Mouse (Mus musculus) neural tube, embryonic 15.5 days (tissue): ENCODE results near the gene Fyn. TPM values are rescaled to one million over a fixed set of nuclear protein-coding genes. Genes with fewer than 3 reads are reported as not detected.
A peak's percentile ranks its signal among the peaks of the same experiment; 100 is the strongest.

ENCODE experiments used
- ATAC-seq: fragments of 200-750 bp; cut with Nextera tagmentation; 2 replicates; pipeline ENCODE4 v1.8.0; 2017; ENCODE audit warnings: mild to moderate bottlenecking, moderate TSS enrichment, moderate library complexity; ENCODE audit not compliant: low FRiP score
- H3K27ac ChIP-seq: fragments of 300-500 bp; sonication (generic); replicated peaks from 2 replicates; pipeline ENCODE4 v1.5.1; 2015; ENCODE audit warnings: mild to moderate bottlenecking, inconsistent platforms
- H3K27me3 ChIP-seq: fragments of 300-500 bp; sonication (generic); replicated peaks from 2 replicates; pipeline ENCODE4 v1.6.1; 2015; ENCODE audit warnings: inconsistent platforms
- H3K36me3 ChIP-seq: fragments of 300-500 bp; sonication (generic); 2 replicates; pipeline ENCODE4 v1.6.1; 2015; ENCODE audit warnings: inconsistent platforms
- H3K4me1 ChIP-seq: fragments of 300-500 bp; sonication (generic); 2 replicates; pipeline ENCODE4 v1.6.1; 2015; ENCODE audit warnings: inconsistent platforms
- H3K4me2 ChIP-seq: fragments of 300-500 bp; sonication (generic); 2 replicates; pipeline ENCODE4 v1.6.1; 2015; ENCODE audit warnings: inconsistent platforms, mild to moderate bottlenecking, moderate library complexity
- H3K4me3 ChIP-seq: fragments of 300-500 bp; sonication (generic); replicated peaks from 2 replicates; pipeline ENCODE4 v1.5.1; 2015; ENCODE audit warnings: mild to moderate bottlenecking, inconsistent platforms
- H3K9ac ChIP-seq: fragments of 300-500 bp; sonication (generic); replicated peaks from 2 replicates; pipeline ENCODE4 v1.6.1; 2015; ENCODE audit warnings: mild to moderate bottlenecking, inconsistent platforms
- H3K9me3 ChIP-seq: fragments of 300-500 bp; sonication (generic); replicated peaks from 2 replicates; pipeline ENCODE4 v1.6.1; 2016; ENCODE audit warnings: inconsistent platforms
- WGBS: fragments of 180-500 bp; shearing (Covaris S2); methylation state at CpG from one replicate; pipeline ENCODE4 v1.1.7; 2015; ENCODE audit warnings: mixed read lengths; 5-methylcytosine and 5-hydroxymethylcytosine counted together
- polyA plus RNA-seq: library from polyadenylated mRNA; unstranded; fragments of >200 nt; fragmentation: Nextera tagmentation; extraction: Ambion mirVana; gene quantifications from 2 replicates; pipeline ENCODE4 v1.2.1, GENCODE M21; 2015

Gene Fyn
- polyA plus RNA-seq, 1 experiment from 2014 or later, result 76.5 TPM

DNA sequence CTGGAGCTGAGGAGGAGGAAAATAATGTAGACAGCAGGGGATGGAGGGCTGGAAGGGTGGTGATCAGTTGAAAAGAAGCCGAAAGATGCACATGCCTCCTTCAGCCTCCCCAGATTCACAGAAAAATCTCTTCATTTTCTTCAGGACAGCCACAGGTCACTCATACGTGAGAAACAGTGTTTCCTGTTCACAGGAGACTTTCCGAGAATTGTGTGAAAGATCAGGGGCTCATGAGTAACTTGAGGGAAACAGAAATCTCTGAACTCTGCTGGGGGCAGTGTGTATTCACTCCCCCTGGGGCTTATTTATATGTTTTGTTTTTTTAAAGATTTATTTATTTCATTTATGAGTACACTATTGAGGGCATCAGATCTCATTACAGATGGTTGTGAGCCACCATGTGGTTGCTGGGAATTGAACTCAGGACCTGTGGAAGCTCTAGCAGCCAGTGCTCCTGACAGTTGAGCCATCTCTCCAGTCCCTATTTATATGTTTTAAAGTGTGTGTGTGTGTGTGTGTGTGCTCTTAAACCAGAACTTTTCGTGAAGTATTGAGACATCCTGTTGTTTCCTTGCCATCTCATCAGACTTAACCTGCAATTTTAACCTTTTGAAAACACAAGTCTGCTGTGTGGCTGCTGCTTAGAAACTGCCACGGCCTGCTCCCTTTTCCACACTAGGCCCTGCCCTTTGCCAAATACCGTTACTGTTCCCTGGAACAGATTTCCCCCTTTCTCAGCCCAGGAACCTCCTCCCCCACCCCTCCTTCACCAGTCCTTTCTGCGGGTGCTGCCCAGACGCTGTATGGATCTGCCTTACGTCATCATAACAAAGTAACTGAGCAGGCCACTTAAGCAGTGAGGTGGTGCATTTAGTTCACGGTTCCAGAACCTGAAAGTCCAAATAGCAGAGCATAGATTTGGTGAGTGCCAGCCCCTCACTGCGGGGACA is 118.1 kb downstream of the Fyn start:
- Histone ChIP-seq H3K27ac (peak overlapping the region; percentile 60), H3K4me1 (peaks cover 79% of the 10 kb centered on the region)
- 44% methylated on average over 11 of the region's 11 CpGs for WGBS

DNA sequence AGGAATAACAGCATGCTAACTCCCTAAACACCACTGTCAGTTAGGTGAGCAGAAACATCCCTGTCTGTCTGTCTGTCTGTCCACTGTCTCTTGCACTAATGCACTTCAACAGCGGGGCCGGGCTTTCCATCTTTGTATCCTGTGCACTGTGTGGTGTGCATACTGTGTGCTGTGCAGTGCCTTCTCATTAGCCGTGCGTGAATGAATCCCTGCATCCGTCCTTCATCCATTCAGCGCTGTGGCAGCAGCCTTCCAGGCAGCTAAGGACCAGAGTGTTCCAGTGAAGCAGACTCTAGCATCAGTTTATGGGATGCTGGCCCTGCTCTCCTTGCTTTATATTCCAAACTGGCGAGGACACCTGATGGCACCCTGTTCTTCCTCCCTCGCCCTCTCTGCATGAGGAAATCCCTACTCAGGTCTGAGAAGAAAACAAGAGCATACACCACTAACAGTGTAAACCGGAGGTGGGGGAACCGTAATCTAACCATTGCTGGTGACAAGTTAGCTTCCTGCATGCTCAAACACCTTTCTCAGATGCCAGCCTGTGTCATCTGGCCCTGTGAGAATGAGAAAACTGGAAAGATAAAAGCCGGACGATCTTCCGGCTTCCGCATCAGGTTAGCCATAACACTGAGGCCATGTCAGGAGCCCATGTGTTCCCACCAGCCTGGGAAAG is 119.2 kb downstream of the Fyn start:
- 62% methylated on average over 14 of the region's 14 CpGs for WGBS
- no peaks in the 10 kb centered on the region for H3K9me3 ChIP-seq
- no peak overlapping the region for H3K4me3 ChIP-seq
- H3K4me1 ChIP-seq, result peaks cover 82% of the 10 kb centered on the region
- ATAC-seq, result peak; percentile 35; the same call in 1 of the 2 replicates
- H3K27me3 ChIP-seq, result no peaks in the 10 kb centered on the region
- H3K27ac ChIP-seq, result peak overlapping the region; percentile 60
- H3K4me2 ChIP-seq, result no peak overlapping the region
- 0 out of 2 replicates have a peak overlapping the region, but pooled peaks have one; percentile 7 for H3K9ac ChIP-seq
- H3K36me3 ChIP-seq, result no peaks in the 10 kb centered on the region

More for the DNA sequence above, 118.1 kb downstream of the Fyn start:
- ATAC-seq, result no peak
- Histone ChIP-seq H3K27me3 (no peaks in the 10 kb centered on the region), H3K36me3 (no peaks in the 10 kb centered on the region), H3K9ac (no peak overlapping the region), H3K9me3 (no peaks in the 10 kb centered on the region), H3K4me3 (no peak overlapping the region), H3K4me2 (no peak overlapping the region)

- Histone ChIP-seq H3K4me1 (peaks cover 82% of the 10 kb centered on the region), H3K27me3 (no peaks in the 10 kb centered on the region), H3K4me2 (no peak overlapping the region), H3K9ac (no peak overlapping the region), H3K36me3 (no peaks in the 10 kb centered on the region), H3K9me3 (no peaks in the 10 kb centered on the region), H3K4me3 (no peak overlapping the region), H3K27ac (0 out of 2 replicates have a peak overlapping the region, but pooled peaks have one; percentile 60)
- WGBS, result 76% methylated on average over 3 of the region's 3 CpGs
- ATAC-seq, result no peak
Measured at GRCm38 (mm10) chr10:39488542-39488941, 119.9 kb downstream of the Fyn start.

GRCm38 (mm10) chr10:39488956-39489355 is 120.3 kb downstream of the Fyn start:
- no peaks in the 10 kb centered on the region for H3K9me3 ChIP-seq
- H3K27me3 ChIP-seq, result no peaks in the 10 kb centered on the region
- ATAC-seq, result no peak
- H3K9ac ChIP-seq, result no peak overlapping the region
- H3K4me1 ChIP-seq, result peaks cover 82% of the 10 kb centered on the region
- H3K4me2 ChIP-seq, result no peak overlapping the region
- WGBS, result 86% methylated on average over 3 of the region's 3 CpGs
- H3K36me3 ChIP-seq, result no peaks in the 10 kb centered on the region
- H3K4me3 ChIP-seq, result no peak overlapping the region
- H3K27ac ChIP-seq, result no peak overlapping the region

- Histone ChIP-seq H3K27ac (peak overlapping the region; percentile 28; the same call in 1 of the 2 replicates), H3K4me1 (peaks cover 67% of the 10 kb centered on the region)
Measured at GRCm38 (mm10) chr10:39490349-39491121, 121.9 kb downstream of the Fyn start.

DNA sequence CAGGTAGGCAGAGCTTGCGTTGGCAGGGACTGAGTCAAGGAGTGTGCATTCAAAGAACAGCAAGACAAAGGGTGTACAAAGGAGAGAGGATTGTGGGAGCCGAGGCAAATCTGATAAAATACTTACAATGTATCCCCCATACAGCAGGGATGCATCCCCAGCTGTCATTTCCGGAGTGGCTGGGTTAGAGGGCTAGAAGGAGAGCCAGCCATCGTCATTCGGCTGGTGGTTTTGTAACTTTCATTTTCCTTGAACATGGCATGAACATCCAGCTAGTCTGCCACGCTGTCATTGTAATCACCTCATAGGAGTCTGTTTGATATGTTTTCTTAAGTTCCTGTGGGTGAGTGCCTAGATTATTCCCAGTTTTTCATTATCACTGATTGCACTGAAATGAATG is 123.5 kb downstream of the Fyn start:
- Histone ChIP-seq H3K9ac (no peak overlapping the region), H3K9me3 (no peaks in the 10 kb centered on the region), H3K4me3 (no peak overlapping the region), H3K4me1 (peaks cover 56% of the 10 kb centered on the region), H3K27me3 (no peaks in the 10 kb centered on the region), H3K4me2 (no peak overlapping the region), H3K36me3 (no peaks in the 10 kb centered on the region), H3K27ac (no peak overlapping the region)
- ATAC-seq, result no peak
- 87% methylated on average over 6 of the region's 6 CpGs for WGBS

More at GRCm38 (mm10) chr10:39490349-39491121, 121.9 kb downstream of the Fyn start:
- no peak overlapping the region for H3K4me2 ChIP-seq
- no peak overlapping the region for H3K9ac ChIP-seq
- no peaks in the 10 kb centered on the region for H3K27me3 ChIP-seq
- no peaks in the 10 kb centered on the region for H3K36me3 ChIP-seq
- ATAC-seq, result no peak
- no peaks in the 10 kb centered on the region for H3K9me3 ChIP-seq
- 60% methylated on average over 9 of the region's 9 CpGs for WGBS
- no peak overlapping the region for H3K4me3 ChIP-seq

- H3K4me1 ChIP-seq, result peaks cover 56% of the 10 kb centered on the region
- no peak for ATAC-seq
- H3K4me3 ChIP-seq, result no peak overlapping the region
- H3K27ac ChIP-seq, result no peak overlapping the region
- 97% methylated on average over 3 of the region's 3 CpGs for WGBS
- H3K4me2 ChIP-seq, result no peak overlapping the region
- no peaks in the 10 kb centered on the region for H3K27me3 ChIP-seq
- H3K9me3 ChIP-seq, result no peaks in the 10 kb centered on the region
- no peaks in the 10 kb centered on the region for H3K36me3 ChIP-seq
- H3K9ac ChIP-seq, result no peak overlapping the region
Measured at GRCm38 (mm10) chr10:39493007-39493406, 124.4 kb downstream of the Fyn start.

DNA sequence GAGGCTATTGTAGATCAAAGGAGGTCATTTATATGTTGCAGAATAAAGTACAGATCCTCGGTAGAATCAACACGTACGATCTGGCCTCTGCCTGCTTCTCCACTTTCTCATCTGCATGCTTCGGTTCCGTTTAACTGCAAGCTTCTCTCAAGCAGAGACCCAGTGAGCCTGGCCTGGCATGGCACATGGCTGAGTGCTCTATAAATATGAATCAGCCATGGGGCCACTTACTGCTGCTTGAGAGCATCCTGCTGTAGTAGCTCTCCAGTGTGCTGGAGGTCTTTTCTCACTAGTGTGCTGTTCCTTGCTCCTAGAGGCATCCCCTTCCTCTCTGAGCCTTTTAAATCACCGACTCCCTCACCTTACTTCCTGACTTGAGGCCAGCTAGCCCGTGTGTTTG is 130.0 kb downstream of the Fyn start:
- WGBS, result 54% methylated on average over 7 of the region's 7 CpGs
- Histone ChIP-seq H3K9ac (0 out of 2 replicates have a peak overlapping the region, but pooled peaks have one; percentile 4), H3K36me3 (no peaks in the 10 kb centered on the region), H3K4me3 (no peak overlapping the region), H3K4me2 (no peak overlapping the region), H3K27me3 (no peaks in the 10 kb centered on the region), H3K27ac (peak overlapping the region; percentile 58), H3K9me3 (no peaks in the 10 kb centered on the region), H3K4me1 (peaks cover 64% of the 10 kb centered on the region)
- no peak for ATAC-seq

- 47% methylated on average over 10 of the region's 10 CpGs for WGBS
- Histone ChIP-seq H3K9me3 (no peaks in the 10 kb centered on the region), H3K4me2 (peak overlapping the region; percentile 11; the same call in 1 of the 2 replicates), H3K27me3 (no peaks in the 10 kb centered on the region), H3K4me1 (peaks cover 89% of the 10 kb centered on the region), H3K9ac (no peak overlapping the region), H3K27ac (peak overlapping the region; percentile 82), H3K36me3 (no peaks in the 10 kb centered on the region), H3K4me3 (no peak overlapping the region)
- no peak for ATAC-seq
Measured at GRCm38 (mm10) chr10:39501571-39501970, 132.9 kb downstream of the Fyn start.

- H3K9ac ChIP-seq, result 0 out of 2 replicates have a peak overlapping the region, but pooled peaks have one; percentile 14
- H3K4me3 ChIP-seq, result no peak overlapping the region
- ATAC-seq, result peak; percentile 23; the same call in 1 of the 2 replicates
- H3K36me3 ChIP-seq, result no peaks in the 10 kb centered on the region
- H3K4me2 ChIP-seq, result peak overlapping the region; percentile 11
- H3K27me3 ChIP-seq, result no peaks in the 10 kb centered on the region
- WGBS, result 47% methylated on average over 13 of the region's 13 CpGs
- H3K27ac ChIP-seq, result peak overlapping the region; percentile 82
- H3K9me3 ChIP-seq, result no peaks in the 10 kb centered on the region
- H3K4me1 ChIP-seq, result peaks cover 92% of the 10 kb centered on the region
Measured at GRCm38 (mm10) chr10:39501977-39502706, 133.5 kb downstream of the Fyn start.
